Mouse (Mus musculus) limb, embryonic 14.5 days (tissue): Measurements from ENCODE around the gene Srgap2. TPM values are rescaled to one million over a fixed set of nuclear protein-coding genes. Genes with fewer than 3 reads are reported as not detected.

Experiments used
- ATAC-seq: fragments of 200-750 bp; cut with Nextera tagmentation; 2 replicates; pipeline ENCODE4 v1.8.0; 2017; ENCODE audit warnings: low read depth, moderate number of reproducible peaks, moderate TSS enrichment; ENCODE audit not compliant: low FRiP score
- DNase-seq: peaks from one replicate; pipeline ENCODE4 v3.0.0-alpha.2; 2015; ENCODE audit warnings: low spot score
- H3K27ac ChIP-seq: fragments of 300-500 bp; sonication (generic); replicated peaks from 2 replicates; pipeline ENCODE4 v1.5.1; 2014; ENCODE audit warnings: low read depth, mild to moderate bottlenecking, low read length, moderate library complexity, mixed read lengths
- H3K27me3 ChIP-seq: fragments of 300-500 bp; sonication (generic); 2 replicates; pipeline ENCODE4 v1.6.1; 2014; ENCODE audit warnings: low read length, mixed read lengths; ENCODE audit not compliant: control insufficient read depth, insufficient read depth
- H3K36me3 ChIP-seq: fragments of 300-500 bp; sonication (generic); 2 replicates; pipeline ENCODE4 v1.6.1; 2014; ENCODE audit warnings: mild to moderate bottlenecking, low read length, moderate library complexity, mixed read lengths; ENCODE audit not compliant: control insufficient read depth, insufficient read depth
- H3K4me1 ChIP-seq: fragments of 300-500 bp; sonication (generic); 2 replicates; pipeline ENCODE4 v1.6.1; 2014; ENCODE audit warnings: antibody characterized with exemption, low read length, mixed read lengths; ENCODE audit not compliant: control insufficient read depth, insufficient read depth
- H3K4me2 ChIP-seq: fragments of 300-500 bp; sonication (generic); replicated peaks from 2 replicates; pipeline ENCODE4 v1.6.1; 2014; ENCODE audit warnings: low read depth, mild to moderate bottlenecking, low read length, moderate library complexity; ENCODE audit not compliant: severe bottlenecking
- H3K4me3 ChIP-seq: fragments of 300-500 bp; sonication (generic); replicated peaks from 2 replicates; pipeline ENCODE4 v1.5.1; 2014; ENCODE audit warnings: low read length
- H3K9ac ChIP-seq: fragments of 300-500 bp; sonication (generic); 2 replicates; pipeline ENCODE4 v1.6.1; 2014; ENCODE audit warnings: mild to moderate bottlenecking, low read depth, low read length, moderate library complexity; ENCODE audit not compliant: severe bottlenecking
- H3K9me3 ChIP-seq: fragments of 300-500 bp; sonication (generic); 2 replicates; pipeline ENCODE4 v1.6.1; 2016; ENCODE audit warnings: low read length; ENCODE audit not compliant: control insufficient read depth
- POLR2A ChIP-seq: fragments of 200-500 bp; IDR thresholded peaks from 2 replicates; pipeline ENCODE4 v1.8.0; 2012; ENCODE audit warnings: inconsistent platforms, mild to moderate bottlenecking, moderate library complexity, borderline replicate concordance; ENCODE audit not compliant: insufficient read depth, insufficient read length; ENCODE audit errors: extremely low read depth
- WGBS: fragments of 180-500 bp; shearing (Covaris S2); extraction: QIAGEN DNeasy Blood & Tissue Kit; methylation state at CpG from one replicate; pipeline ENCODE4 v1.1.7; 2014; 5-methylcytosine and 5-hydroxymethylcytosine counted together
- polyA plus RNA-seq, 2 experiments: library from polyadenylated mRNA; depleted of rRNA in 1 of 2; stranded (reverse) in 1 of 2; unstranded in 1 of 2; fragments of >200 nt; fragmentation: Nextera tagmentation in 1 of 2; extraction: Ambion mirVana in 1 of 2; gene quantifications; 2 replicates each; pipeline versions ENCODE4 v1.2.1 to v1.2.3; 2012 to 2014

Gene Srgap2
- polyA plus RNA-seq, 2 experiments: 20.5 to 38.9 TPM

DNA sequence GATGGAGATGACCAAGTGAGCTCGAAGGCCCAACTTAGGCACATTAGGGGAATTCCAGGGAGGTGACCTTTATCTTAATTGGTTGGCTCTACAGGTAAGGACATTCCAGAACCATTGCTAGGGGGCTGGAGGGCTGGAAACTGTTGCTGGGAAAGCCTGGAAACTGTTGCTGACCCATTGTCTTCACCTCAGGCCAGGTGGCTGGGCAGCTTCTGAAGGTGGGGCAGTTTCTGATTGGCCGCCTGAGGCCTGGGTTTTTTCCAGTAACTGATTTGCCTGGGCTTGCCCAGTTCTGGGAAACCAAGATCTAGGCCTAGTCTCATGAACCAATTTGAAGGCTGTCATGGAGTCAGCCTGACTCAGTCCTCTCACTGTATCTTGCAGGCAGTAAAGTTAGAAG lies 34.9 kb upstream of the Srgap2 start:
- no peaks in the 10 kb centered on the region for H3K9me3 ChIP-seq
- no peaks in the 10 kb centered on the region for H3K36me3 ChIP-seq
- no peaks in the 10 kb centered on the region for H3K4me1 ChIP-seq
- no peaks in the 10 kb centered on the region for H3K27me3 ChIP-seq
- no peak overlapping the region for H3K9ac ChIP-seq
- H3K4me2 ChIP-seq: no peak overlapping the region
- 89% methylated on average over 2 of the region's 2 CpGs for WGBS
- no peak for DNase-seq
- no peak overlapping the region for H3K27ac ChIP-seq
- no peak overlapping the region for H3K4me3 ChIP-seq
- TF ChIP-seq POLR2A: no peak
- ATAC-seq: no peak

DNA sequence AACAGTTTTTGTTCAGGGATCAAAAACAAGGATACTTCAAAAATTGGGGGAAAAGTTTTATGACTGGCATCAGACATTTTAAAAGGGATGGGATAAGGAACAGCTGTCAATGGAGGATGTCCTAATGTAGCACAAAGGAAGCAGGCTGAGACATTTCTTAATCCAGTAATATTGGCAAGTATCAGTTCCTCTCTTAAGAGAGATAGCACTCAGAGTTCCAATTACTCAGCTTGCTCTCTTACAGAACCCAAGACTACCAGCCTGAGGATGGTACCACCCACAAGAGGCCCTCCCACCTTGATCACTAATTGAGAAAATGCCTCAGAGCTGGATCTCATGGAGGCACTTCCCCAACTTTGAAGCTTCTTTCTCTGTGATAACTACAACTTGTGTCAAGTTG lies 33.3 kb upstream of the Srgap2 start:
- ATAC-seq (no peak), DNase-seq (no peak)
- Histone ChIP-seq H3K36me3 (no peaks in the 10 kb centered on the region), H3K27me3 (no peaks in the 10 kb centered on the region), H3K4me2 (no peak overlapping the region), H3K9ac (no peak overlapping the region), H3K4me1 (no peaks in the 10 kb centered on the region), H3K27ac (no peak overlapping the region), H3K4me3 (no peak overlapping the region), H3K9me3 (no peaks in the 10 kb centered on the region)
- TF ChIP-seq POLR2A: no peak

- Histone ChIP-seq H3K4me2 (peak overlapping the region; percentile 30), H3K4me3 (no peak overlapping the region), H3K36me3 (no peaks in the 10 kb centered on the region), H3K27me3 (no peaks in the 10 kb centered on the region), H3K9ac (0 out of 2 replicates have a peak overlapping the region, but pooled peaks have one; percentile 18), H3K27ac (no peak overlapping the region), H3K4me1 (0 out of 2 replicates have a peak, but pooled peaks cover 3% of the 10 kb centered on the region), H3K9me3 (no peaks in the 10 kb centered on the region)
- 7% methylated on average over 13 of the region's 13 CpGs for WGBS
- TF ChIP-seq POLR2A: no peak
- DNase-seq (peak; percentile 82), ATAC-seq (peak; percentile 94)
These were observed 28.1 kb upstream of the Srgap2 start for GRCm38 (mm10) chr1:131555042-131555812.

DNA sequence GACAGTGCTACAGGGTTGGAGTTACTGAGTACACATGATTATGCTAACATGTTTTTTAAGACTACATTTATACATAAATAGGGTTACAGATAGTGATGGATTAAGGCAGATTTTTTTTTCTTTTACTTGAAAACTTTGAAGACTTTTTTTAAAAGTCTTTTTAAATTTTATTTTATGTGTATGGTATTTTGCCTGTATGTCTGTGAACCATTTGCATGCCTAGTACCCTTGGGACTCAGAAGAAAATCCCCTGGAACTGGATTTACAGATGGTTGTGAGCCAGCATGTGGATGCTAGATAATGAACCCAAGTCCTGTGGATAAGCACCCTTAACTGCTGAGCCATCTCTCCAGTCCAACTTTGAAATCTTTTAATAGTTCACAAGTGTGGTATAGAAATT lies 26.3 kb upstream of the Srgap2 start:
- H3K36me3 ChIP-seq: no peaks in the 10 kb centered on the region
- H3K27ac ChIP-seq: no peak overlapping the region
- no peak overlapping the region for H3K4me3 ChIP-seq
- no peaks in the 10 kb centered on the region for H3K27me3 ChIP-seq
- no peak for DNase-seq
- no peak for ATAC-seq
- H3K9ac ChIP-seq: no peak overlapping the region
- no peak overlapping the region for H3K4me2 ChIP-seq
- no peaks in the 10 kb centered on the region for H3K9me3 ChIP-seq
- no peak for TF ChIP-seq POLR2A
- H3K4me1 ChIP-seq: 0 out of 2 replicates have a peak, but pooled peaks cover 3% of the 10 kb centered on the region

- no peaks in the 10 kb centered on the region for H3K36me3 ChIP-seq
- ATAC-seq (no peak), DNase-seq (no peak)
- no peak overlapping the region for H3K4me2 ChIP-seq
- 88% methylated on average over 2 of the region's 2 CpGs for WGBS
- no peaks in the 10 kb centered on the region for H3K27me3 ChIP-seq
- H3K9me3 ChIP-seq: no peaks in the 10 kb centered on the region
- H3K27ac ChIP-seq: no peak overlapping the region
- 0 out of 2 replicates have a peak, but pooled peaks cover 3% of the 10 kb centered on the region for H3K4me1 ChIP-seq
- no peak overlapping the region for H3K4me3 ChIP-seq
- no peak overlapping the region for H3K9ac ChIP-seq
- TF ChIP-seq POLR2A: no peak
These were observed 24.8 kb upstream of the Srgap2 start for GRCm38 (mm10) chr1:131551956-131552355.
